Mouse (Mus musculus) frontal cortex, adult 2 months (tissue): ENCODE results near the gene Tpk1. TPM values are rescaled to one million over a fixed set of nuclear protein-coding genes. Genes with fewer than 3 reads are reported as not detected.

ENCODE experiments used
- DNase-seq, 2 experiments: peaks; one replicate each; pipeline ENCODE4 v3.0.0; 2022; ENCODE audit warnings: low spot score in 1 of 2; ENCODE audit errors: extremely low spot score in 1 of 2
- polyA plus RNA-seq: library from polyadenylated mRNA; depleted of rRNA; stranded (reverse); fragments of >200 nt; gene quantifications from 2 replicates; pipeline ENCODE4 v1.2.3, GENCODE M21; 2012

Tpk1 gene
- polyA plus RNA-seq, 1 experiment: 2.7 TPM

DNA sequence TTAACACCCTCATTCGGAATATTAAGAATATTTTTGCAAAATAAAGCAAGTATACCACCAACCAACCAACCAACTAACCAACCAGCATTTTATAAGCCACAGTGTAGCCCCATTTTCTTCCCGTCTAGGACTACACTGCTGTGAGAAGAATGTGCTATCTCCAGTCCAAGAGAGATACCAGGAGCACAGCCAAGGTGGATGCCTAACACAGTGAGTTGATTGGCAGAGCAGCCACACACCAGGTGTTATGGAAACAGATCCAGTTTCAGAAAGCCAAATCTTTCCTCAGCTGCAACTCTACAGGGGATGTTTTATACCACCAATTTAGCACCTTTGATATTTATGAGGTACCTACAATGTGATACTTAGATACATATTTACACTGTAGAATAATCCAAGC lies 299.1 kb downstream of the Tpk1 start:
- DNase-seq: peak in 1 of 2 experiments; percentile 4

DNA sequence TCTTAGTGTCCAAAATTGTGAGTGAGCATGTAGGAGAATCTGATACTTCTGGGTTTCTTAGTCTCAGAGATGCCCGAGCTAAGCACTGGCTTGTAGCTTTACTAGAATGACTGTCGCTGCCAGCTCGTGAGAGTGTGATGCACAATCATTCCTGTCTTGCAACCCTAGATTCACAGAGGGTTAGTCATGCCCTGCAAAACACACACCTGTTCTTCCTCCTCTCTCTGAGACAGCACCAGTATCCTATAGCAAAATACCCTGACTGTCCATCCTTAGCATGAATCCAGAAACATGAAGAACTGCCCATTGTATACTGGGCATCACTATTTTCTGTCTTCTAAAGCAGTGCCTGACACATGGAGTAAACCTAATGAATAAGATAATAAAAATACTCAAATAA lies 302.2 kb downstream of the Tpk1 start:
- no peak for DNase-seq

DNA sequence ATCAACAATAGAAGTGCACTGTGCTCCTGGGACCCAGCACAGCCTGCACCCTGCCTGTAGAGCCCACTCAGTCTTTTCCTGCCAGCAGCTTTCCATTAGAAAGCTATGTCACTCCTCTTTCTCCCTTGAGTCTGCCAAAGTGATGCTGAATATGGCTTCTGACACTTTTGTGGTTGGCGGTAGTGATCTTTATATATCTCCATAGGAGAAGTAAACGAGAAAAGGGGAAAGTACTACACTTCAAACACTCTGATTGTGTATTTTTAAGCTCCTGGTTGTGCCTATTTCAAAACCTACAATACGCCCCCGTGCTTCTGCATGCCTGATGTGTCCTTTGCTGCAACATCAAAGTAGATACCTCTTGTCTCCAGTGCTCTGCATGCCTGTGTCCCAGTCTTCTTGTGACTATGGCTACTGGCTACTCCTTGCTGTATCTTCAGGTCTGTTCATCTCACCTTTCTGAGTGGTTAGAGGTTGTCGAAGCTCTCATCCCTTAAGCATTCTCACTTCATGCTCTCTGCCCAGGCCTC lies 302.7 kb downstream of the Tpk1 start:
- DNase-seq: peak in 1 of 2 experiments; percentile 6

DNA sequence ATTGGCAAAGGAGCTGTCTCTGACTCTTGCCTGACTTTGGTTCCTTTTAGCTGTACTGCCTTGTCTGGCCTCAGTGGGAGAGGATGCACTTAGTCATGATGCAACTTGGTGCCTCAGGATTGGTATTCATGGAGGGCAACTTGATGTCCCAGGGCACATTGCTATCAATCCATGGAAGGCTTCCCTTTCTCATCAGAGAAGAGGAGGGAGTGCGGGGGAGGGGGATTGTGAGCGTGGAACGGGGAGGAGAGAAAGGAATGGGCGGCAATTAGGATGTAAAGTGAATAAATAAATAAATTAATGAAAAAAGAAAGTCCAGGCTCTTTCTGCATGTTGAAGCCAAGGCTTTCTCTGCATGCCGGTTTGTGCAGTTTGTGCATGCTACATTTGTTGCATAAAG lies 304.8 kb downstream of the Tpk1 start:
- no peak for DNase-seq

DNA sequence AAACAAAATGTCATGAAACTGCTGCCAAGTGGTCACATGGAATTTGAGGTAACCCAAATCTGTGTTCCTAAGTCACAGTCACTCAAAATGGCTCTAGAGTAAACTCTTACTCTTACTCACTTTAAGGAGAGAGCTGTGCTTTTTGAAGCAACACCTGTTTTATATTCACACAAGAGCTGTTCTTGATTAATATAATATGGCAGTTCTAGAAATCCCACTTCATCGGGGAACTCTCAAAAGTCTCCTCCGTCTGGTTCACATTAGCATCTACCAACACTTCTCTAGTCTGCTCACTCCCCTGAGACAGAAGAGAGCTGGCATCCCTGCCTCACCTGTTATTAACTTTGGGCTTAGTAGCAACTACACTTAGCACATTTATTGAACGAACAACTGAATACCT lies 305.9 kb downstream of the Tpk1 start:
- DNase-seq: no peak

DNA sequence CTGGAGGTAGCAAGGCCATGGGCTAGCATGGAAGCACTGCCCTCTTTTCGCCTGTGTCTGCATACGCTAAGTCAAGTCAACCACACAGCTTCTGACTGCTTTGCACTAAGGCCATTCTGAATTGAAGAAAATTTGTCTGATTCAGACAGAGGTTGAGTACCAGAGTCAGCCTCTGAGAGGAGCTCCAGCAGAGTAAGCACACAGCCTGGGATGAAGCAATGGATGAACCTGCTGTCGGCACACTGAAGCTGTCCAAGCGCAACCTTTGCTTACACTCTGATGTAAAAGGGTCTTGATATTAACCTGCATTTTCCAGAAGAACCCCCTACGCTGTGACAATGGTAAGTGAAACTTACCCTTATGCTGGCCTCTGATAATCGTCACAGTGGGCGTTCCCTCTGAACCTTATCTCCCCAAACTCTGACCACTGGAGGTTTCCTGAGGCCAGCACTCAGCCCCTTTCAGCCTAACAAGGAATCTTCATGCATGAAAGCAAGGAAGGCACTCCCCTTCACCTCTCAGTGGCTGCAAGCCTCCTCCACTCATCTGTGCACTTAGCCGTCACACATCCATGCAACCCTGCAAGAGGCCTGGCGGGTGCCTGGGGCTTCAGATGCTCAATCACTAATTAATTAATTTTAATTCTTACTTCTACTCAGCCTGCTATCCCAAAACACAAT lies 311.4 kb downstream of the Tpk1 start:
- DNase-seq: no peak

DNA sequence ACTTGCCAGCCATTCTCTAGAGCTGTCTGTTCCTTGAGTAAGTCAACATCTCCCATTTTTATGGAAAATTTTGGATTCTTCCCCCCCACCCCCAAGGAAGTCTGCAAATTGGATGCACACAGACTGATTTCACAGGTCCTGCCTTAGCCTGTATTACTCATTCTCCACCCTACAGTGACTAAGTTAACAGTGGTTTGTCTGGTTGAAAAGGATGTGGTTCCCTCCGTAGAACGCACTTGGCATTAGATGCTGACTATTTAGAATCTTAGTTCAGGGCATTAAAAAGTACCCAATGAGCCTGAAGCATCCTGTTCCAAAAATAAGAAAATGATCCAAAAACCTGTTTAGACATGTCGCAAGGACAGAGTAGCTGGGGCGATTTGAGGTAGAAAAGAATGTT lies 312.6 kb downstream of the Tpk1 start:
- no peak for DNase-seq

DNA sequence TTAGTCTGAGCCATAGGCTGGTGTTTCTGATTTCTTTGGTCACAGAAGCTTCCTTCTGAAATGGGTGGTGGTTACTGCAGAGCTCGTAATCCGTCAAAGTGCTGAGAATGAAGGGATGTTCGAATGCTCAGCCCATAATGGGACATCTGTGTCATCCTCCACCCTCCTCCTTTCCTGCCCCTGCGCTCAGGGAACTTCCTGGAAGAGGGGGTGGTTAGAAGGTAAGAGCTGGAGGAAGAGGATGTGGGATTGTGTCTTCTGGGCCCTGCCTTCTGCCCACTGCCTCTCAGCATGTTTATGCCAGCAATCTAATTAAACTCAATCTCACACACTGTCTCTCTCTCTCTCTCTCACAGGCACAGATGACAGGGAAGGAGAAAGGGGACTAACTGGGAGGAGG lies 317.0 kb downstream of the Tpk1 start:
- no peak for DNase-seq

DNA sequence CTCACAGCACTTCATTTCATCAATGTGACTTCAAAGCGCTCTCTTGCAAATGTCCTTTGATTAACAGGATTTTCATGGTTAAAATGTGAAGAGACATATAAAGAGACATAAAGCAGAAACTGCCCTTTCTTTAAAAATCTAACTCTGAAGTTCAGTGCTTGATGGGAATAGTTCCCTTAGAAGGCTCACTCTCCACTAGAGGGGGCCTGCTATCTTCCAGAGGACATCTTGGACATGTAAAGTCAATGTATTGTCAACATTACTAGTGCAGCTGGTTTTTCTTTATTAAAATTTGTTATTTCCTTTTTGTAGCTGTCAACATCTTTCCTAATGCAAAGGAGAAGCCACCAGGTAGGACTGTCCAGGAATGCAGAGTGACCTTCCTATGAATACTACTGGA lies 318.4 kb downstream of the Tpk1 start:
- DNase-seq: peak in 1 of 2 experiments; percentile 19

DNA sequence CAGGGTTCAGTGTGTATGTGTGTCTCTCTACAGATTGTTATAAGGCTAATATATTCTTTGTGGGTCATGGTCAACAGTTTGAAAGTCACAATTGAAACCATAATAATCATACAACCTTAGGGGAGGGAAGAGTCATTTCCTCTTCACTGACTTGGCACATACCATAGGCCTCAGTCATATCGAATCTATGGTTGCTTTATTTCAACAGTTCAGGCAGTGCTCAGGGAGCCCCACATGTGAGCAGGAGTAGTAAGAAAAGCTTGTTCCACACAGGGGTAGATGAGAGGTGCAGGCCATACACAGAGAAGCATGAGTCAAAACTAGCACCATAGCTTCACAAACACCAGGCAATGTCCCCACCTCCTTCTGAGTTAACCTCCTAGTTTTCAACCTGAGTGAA lies 323.1 kb downstream of the Tpk1 start:
- DNase-seq: no peak

DNA sequence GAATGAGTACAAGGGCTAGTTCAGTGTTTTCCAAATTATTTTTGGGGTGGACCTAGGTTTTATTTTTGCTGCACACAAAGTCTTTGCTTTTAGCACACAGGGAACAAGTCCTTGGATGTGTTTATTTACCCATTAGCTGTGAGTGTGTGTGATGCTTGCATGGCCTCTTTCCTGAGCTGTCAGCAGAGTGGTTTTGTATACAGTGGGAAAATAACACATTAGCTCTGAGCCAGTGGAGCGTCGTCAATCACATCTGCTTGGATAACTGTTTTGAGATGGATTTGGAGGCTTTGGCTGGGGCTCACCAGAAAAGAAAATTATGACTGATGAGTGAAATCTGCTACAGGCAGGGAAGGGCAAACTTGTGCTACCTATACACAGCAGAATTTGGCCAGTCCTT lies 323.7 kb downstream of the Tpk1 start:
- DNase-seq: no peak

DNA sequence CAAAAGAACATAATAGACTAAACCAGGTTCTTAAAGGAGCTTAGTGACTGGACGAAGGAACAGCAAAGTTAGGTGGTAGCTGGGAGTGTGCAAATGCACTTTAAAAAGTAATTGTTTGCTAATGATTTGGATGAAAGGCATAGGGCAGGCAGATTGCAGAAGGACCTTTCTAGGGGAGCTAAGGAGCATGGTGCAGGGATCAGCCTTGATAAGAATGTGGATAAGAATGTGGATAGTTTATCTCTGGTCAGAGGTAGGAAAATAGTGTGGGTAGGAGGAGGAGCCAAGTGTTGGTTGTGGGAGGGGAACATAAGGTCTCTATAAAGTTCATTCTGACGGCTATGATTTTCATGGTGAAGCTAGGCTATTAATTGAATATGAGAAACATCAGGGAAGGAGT lies 327.3 kb downstream of the Tpk1 start:
- no peak for DNase-seq

DNA sequence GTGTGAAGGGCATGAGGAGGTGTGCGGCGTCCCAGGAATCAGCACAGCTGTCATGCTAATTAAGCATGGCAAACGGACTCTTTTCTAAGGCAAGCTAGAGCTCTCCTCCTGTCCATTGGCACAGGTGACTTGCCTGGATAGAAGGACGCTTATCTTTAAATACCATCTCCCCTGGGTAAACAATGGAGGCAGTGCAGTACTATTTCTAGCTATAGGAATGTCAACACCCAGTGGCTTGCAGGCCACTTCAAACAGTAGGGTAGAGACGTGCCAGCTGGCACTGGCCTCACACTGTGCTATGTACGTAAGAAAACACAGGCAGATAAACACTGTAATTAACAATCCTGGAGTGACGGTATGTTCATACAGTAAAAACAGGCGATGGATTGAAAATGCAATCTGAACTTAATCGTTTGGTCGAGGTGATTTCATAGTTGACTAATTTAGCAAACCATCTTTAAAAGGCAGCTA lies 328.6 kb downstream of the Tpk1 start:
- DNase-seq: no peak

DNA sequence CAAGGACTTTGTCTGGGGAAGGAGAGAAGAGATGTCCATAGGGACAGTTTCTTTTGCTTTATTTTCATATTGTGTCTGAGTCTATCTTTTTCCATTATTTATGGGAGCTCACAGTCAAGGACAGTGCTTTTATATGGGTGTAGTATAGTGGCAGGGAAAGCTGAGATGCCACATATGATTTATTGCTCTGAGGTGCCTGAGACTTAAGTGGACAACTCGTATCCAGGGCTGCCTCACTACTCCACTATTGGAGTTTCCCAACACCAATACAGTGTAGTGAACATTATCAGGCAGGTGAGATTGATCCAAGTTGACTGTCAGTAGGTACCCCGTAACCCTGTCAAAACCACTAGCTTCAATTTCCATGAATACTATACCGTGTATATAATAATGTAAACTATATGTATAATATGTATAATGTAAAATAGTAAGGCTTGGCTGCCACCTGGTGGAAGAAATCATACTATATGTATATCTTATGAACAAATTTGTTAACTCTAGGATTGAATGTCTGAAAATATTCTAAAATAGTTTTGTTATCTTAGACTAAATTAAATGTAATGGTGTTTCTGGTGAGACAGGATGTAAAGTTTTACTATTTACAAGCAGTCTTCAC lies 330.4 kb downstream of the Tpk1 start:
- peak in 1 of 2 experiments; percentile 67 for DNase-seq

DNA sequence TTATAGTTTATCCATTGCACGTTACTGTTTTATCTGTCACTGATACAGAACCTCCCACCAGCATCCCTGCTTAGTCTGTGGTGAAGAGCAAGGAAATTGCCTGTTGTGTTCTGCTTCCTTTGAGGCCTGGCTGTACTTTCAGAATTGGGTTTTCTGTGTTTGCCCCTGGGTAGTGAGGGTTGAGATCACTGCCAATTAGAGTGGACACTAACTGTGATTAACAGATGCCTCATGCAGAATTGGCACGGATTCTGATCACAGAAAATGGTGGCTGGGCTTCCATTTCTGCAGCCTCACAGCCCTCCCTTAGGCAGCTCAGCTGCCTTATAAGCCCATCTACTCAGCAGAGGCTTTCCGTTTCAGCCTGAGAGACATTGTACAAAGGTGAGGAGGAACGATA lies 332.6 kb downstream of the Tpk1 start:
- no peak for DNase-seq

DNA sequence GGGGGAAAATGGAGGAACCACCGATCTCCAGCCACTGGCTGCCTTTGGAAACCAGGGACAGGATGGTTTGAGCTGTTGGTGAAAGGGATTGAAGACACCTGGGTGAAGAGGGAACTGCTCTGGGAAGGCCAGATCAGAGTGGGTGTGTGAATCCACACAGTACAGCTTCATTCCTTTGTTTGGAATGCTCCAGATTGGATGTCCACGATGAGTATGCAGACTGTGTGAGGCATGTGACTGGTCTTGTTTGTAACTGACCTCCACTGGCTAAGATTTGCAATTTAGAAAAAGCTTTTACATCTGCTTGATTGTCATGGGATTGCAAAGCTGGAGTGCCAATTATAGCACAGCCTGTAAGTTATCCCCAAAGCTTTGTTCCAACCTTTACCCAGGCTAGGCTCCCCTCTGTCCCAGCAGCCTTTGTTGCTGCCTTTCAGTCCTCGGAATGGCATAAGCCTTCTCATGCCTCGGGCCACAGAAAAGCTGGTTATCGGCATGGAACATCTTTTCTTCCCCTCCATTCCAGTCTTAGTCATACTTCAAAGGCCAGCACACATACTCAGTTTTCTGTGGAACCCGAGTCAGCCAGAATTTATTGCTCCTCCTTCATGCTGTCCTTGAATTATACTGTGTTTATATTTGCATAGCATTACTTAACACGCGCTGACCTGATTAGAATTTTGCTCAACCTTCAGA lies 353.0 kb downstream of the Tpk1 start:
- no peak for DNase-seq

DNA sequence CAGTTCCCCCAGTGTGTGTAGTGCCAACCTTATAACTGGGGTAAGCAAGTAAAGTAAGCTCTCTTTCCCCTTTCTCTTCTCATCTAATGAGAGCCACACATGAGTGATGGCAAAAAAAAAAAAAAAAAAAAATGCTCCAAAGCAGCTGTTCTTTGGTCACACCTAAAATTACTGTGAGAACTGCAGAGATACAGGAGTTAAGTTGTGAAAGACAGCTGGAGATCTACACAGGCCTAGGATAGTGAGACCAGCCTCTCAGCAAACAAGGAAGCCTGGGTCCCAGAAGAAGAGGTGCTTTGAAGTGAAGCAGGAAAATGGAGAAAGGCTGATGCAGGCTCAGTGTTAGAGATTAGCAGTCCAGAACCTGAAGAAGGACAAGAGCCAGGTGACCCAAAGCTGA lies 353.5 kb downstream of the Tpk1 start:
- no peak for DNase-seq

DNA sequence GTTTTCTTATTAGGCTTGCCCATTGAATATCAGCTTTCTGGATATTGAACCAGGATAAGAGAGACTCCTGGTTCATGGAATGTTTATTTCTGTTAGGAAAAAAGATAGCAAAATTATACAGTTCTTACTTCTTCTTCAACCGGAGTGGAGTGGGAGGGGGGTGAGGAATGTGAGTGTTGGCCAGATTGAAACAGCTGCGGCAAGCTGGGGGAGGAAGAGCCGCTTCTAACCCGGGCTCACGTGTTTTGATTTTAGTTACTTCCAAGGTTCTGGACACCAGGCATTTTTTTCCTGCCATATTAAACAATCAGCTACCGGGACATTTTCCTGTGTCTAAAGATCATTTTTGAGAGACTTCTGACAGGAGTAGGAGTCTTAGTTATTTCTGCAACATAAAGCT lies 356.0 kb downstream of the Tpk1 start:
- peak in 1 of 2 experiments; percentile 11 for DNase-seq

DNA sequence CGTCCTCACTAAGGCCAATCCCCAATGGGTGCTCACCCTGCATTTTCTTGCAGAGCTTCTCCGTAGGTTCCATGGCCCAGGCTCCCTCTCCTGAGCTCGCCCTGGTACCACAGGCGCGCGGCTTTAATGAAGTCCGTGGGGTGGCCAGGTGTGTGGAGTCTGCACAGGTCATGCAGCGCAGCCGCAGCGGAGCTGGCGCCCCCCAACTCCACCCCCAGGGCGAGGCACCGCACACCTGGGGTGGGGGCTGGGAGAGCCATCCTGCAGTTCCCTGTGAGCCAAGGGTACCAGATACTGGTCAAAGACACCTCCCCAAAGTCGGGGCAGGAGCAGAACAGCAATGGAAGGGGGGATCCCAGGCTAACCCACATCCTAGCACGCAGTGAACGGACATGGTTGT lies 356.6 kb downstream of the Tpk1 start, which contains the start of gene Nobox:
TSS of gene Nobox (minus strand) at position 101 of the 400 bp plus-strand sequence.
- DNase-seq: no peak

DNA sequence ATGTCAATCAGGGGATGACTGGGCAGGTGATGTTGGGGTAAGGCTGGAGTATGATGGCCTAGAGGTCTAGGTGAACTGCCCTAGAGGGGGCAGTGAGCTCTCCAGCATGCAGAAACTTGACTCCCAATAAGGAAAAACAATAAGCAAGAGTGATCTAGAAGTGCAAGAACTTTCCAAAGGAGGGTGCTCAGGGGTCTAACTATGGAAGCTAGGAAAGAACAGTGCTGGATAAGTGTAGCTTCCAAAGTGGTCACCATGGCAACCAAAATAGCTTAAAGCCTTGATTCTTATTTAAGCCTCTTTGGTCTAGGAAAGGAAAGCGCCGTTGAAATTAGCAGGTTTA lies 368.6 kb downstream of the Tpk1 start:
- DNase-seq: peak in 1 of 2 experiments; percentile 66

DNA sequence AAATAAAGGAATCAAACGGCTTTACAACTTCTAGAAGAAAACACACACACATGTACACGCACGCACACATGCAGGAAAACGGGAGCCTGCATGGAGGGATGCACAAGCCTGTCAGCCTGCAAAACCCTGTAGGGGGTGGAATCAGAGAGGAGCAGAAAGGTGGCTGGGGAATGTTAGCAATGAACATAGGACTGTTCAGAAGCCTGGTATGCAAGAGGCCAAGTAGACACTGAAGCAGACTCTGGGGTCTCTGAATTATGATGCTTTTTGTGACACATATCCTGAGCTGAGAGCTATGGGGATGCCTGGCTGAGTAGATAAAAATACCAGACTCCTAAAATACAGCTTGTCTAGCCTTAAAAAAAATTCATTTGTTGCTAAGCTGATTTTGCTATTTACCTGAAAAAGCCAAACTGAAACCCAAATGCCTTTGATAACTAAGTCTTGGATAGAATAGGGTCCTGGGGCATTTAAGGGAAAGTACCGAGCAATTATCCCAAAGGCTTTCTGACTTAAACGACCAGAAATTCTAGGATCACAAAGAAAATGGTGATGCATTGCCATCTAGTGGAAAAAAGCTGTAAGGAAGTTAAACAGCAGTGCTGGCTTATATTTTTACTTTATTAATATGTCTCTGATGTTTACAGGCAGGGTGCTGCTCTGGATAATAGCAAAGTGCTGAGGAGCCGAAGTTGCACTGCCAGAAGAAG lies 369.1 kb downstream of the Tpk1 start:
- peak in 1 of 2 experiments; percentile 81 for DNase-seq
